Mouse (Mus musculus) forebrain, embryonic 14.5 days (tissue): ENCODE data around the gene Zfhx3. TPM values are rescaled to one million over a fixed set of nuclear protein-coding genes. Genes with fewer than 3 reads are reported as not detected.

Source experiments
- ATAC-seq: fragments of 200-750 bp; cut with Nextera tagmentation; 2 replicates; pipeline ENCODE4 v1.8.0; 2017; ENCODE audit warnings: mild to moderate bottlenecking, moderate library complexity
- DNase-seq: peaks from one replicate; pipeline ENCODE4 v3.0.0-alpha.2; 2015; ENCODE audit warnings: low spot score
- H3K27ac ChIP-seq: fragments of 300-500 bp; sonication (generic); 2 replicates; pipeline ENCODE4 v1.5.1; 2014; ENCODE audit warnings: low read depth, mild to moderate bottlenecking, control low read depth, low read length, moderate library complexity
- H3K27me3 ChIP-seq: fragments of 300-500 bp; sonication (generic); replicated peaks from 2 replicates; pipeline ENCODE4 v1.6.1; 2014; ENCODE audit warnings: low read length, control low read depth, mixed read lengths; ENCODE audit not compliant: control insufficient read depth, insufficient read depth
- H3K36me3 ChIP-seq: fragments of 300-500 bp; sonication (generic); 2 replicates; pipeline ENCODE4 v1.6.1; 2014; ENCODE audit warnings: low read length, control low read depth; ENCODE audit not compliant: control insufficient read depth, insufficient read depth
- H3K4me1 ChIP-seq: fragments of 300-500 bp; sonication (generic); 2 replicates; pipeline ENCODE4 v1.6.1; 2014; ENCODE audit warnings: antibody characterized with exemption, low read length, control low read depth; ENCODE audit not compliant: control insufficient read depth, insufficient read depth
- H3K4me2 ChIP-seq: fragments of 300-500 bp; sonication (generic); 2 replicates; pipeline ENCODE4 v1.6.1; 2014; ENCODE audit warnings: mild to moderate bottlenecking, control low read depth, low read length
- H3K4me3 ChIP-seq: fragments of 300-500 bp; sonication (generic); 2 replicates; pipeline ENCODE4 v1.5.1; 2014; ENCODE audit warnings: low read depth, low read length, control low read depth
- H3K9ac ChIP-seq: fragments of 300-500 bp; sonication (generic); 2 replicates; pipeline ENCODE4 v1.6.1; 2014; ENCODE audit warnings: mild to moderate bottlenecking, low read length, control low read depth, moderate library complexity
- H3K9me3 ChIP-seq: fragments of 300-500 bp; sonication (generic); replicated peaks from 2 replicates; pipeline ENCODE4 v1.6.1; 2016; ENCODE audit warnings: low read length, control low read depth, mixed read lengths; ENCODE audit not compliant: control insufficient read depth
- WGBS: fragments of 180-500 bp; shearing (Covaris S2); extraction: QIAGEN DNeasy Blood & Tissue Kit; methylation state at CpG from one replicate; pipeline ENCODE4 v1.1.7; 2014; 5-methylcytosine and 5-hydroxymethylcytosine counted together
- polyA plus RNA-seq: library from polyadenylated mRNA; unstranded; fragments of >200 nt; fragmentation: Nextera tagmentation; extraction: Ambion mirVana; gene quantifications from 2 replicates; pipeline ENCODE4 v1.2.1, GENCODE M21; 2014

Gene Zfhx3
- polyA plus RNA-seq, 1 experiment from 2014 or later: 11.7 TPM

DNA sequence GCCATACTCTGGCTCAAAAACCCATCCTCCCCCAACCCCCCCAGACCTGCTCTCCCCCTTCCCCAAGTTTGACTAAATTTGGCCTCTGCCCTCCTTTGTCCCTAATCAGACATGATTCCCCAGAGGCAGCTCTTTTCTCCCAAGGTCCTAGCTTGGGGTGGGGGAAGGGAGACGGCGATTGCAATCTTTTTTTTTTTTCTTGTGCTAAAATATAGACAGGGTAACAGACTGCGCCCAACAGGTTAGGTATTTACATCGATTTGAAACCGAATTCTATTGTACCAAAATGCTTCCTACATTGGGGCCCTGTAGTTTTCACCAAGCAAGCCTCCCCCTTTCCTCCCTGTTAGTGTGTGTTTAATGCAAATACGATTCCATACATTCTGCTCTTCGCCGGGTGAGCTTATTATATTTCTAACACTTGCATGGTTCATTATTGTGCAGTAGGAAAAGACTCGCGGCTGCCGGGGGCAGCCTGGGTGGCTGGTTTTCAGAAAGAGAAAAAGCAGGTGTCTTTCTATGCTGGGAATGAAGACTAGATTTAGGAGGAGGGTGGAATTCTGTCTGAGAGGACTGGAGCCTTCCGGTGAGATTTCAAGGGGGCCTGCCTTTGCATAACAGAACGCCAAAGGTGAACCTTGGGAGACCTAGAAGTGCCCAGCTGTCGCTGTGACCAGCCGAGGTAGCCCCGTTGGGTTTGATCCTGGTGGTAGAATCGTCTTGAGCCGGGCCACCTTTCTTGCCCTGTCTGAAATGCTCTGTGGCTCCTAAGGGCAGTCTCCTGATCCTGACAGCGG is 771.1 kb downstream of the Zfhx3 start:
- ATAC-seq: no peak
- WGBS: 14% methylated on average over 19 of the region's 19 CpGs
- H3K36me3 ChIP-seq: no peaks in the 10 kb centered on the region
- peaks cover 43% of the 10 kb centered on the region for H3K4me1 ChIP-seq
- peak overlapping the region; percentile 98 for H3K4me2 ChIP-seq
- H3K4me3 ChIP-seq: peak overlapping the region; percentile 61
- no peaks in the 10 kb centered on the region for H3K9me3 ChIP-seq
- peak overlapping the region; percentile 91 for H3K9ac ChIP-seq
- H3K27ac ChIP-seq: peak overlapping the region; percentile 91
- H3K27me3 ChIP-seq: peaks cover 19% of the 10 kb centered on the region; the same call in 1 of the 2 replicates
- no peak for DNase-seq

DNA sequence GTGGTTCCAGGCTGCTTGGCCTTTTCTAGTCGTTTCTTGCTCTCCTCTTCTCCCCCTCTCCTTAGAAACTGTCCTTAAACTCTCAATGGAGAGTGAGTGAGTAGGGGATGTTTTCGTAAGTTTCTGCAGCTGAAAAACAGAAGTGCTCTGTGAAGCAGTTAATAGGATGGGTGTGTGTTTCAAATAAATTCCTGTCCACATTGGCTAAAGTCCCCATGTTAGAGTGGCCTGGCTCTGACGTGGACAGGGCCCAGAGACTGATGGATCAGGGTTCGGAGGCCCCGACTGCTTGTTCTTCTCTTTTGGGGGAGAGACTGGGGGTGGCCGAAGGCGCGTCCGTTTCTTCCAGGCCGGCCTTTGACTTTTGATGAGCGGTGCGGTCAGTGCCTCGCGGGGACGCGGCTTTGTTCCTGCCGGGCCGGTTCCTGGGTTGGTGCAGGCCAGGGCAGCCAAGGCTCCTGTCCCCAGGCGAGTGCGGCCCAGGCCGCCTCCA is 771.7 kb downstream of the Zfhx3 start:
- no peak for DNase-seq
- ATAC-seq: peak; percentile 21; the same call in 1 of the 2 replicates
- 3% methylated on average over 21 of the region's 21 CpGs for WGBS
- peaks cover 19% of the 10 kb centered on the region; the same call in 1 of the 2 replicates for H3K27me3 ChIP-seq
- peak overlapping the region; percentile 91 for H3K27ac ChIP-seq
- peaks cover 40% of the 10 kb centered on the region for H3K4me1 ChIP-seq
- peak overlapping the region; percentile 91 for H3K9ac ChIP-seq
- H3K9me3 ChIP-seq: no peaks in the 10 kb centered on the region
- H3K4me2 ChIP-seq: peak overlapping the region; percentile 98
- H3K36me3 ChIP-seq: no peaks in the 10 kb centered on the region
- peak overlapping the region; percentile 61 for H3K4me3 ChIP-seq

DNA sequence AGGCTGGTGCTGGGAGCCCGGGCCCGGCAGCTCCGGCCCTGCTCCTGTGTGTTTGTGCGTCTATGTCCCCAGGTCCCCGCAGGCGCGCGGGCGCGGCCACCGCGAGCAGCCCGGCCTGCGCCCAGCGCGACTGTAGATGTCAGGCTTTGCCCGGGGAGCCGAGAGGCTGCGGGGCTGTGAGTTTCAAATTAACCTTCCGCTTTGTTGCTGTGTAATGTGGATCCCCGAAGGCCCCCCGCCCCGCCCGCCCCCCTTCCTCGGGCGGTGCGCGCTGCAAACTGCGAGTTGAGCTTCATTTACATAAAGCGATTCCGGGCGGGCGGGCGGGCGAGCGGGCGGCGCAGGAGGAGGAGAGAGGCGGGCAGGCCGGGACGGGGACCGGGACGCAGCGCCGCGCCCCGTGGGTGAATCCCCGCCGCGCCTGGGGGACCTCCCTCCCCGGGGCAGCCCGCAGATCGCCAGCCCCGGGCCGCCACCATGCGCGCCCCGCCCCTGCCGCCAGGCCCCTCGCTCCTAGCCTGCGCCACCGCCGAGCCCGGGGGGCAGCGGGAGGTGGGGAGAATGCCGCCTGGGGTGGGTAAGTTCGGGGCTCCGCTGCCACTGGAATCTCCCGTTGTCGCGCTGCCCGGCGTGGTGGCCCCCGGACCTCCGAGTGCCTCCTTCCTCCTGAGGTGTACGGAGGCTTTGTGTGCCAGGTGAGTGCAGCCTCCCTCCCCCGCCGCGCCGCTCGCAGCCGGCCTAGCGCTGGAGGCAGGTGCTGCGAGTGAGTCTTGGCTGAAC is 772.4 kb downstream of the Zfhx3 start:
- peak overlapping the region; percentile 61 for H3K4me3 ChIP-seq

DNA sequence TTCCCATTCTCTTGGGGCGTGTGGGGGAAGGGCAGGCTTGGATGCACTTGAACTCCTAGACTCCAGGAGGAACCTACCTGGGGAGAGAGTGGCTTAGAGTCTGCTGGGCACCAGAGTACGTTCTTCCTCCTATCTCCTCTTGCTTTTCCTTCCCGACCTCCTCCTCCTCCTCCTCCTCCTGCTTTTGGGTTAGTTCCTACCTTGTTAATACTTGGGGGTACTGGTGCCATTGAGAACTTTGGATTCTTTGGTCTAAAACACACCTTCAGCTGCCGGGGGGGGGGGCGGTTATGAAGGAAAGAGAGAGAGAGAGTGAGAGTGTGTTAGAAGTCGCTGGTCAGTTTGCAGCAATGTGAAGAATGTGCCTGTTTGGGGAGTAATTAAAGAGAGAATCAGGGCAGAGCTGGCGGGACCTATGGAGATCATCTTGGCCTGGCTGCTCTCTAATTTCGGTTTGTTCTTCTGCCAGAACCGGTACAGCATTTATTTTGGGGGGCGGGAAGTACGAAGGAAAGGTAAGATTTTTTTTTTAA is 773.0 kb downstream of the Zfhx3 start:
- Histone ChIP-seq H3K4me1 (peaks cover 37% of the 10 kb centered on the region), H3K27me3 (peaks cover 18% of the 10 kb centered on the region; the same call in 1 of the 2 replicates), H3K36me3 (no peaks in the 10 kb centered on the region), H3K9me3 (no peaks in the 10 kb centered on the region), H3K4me2 (peak overlapping the region; percentile 98), H3K27ac (peak overlapping the region; percentile 91), H3K9ac (peak overlapping the region; percentile 91), H3K4me3 (peak overlapping the region; percentile 61)
- DNase-seq (no peak), ATAC-seq (no peak)
- 19% methylated on average over 11 of the region's 11 CpGs for WGBS

More for the DNA sequence above, 772.4 kb downstream of the Zfhx3 start:
- no peaks in the 10 kb centered on the region for H3K36me3 ChIP-seq
- ATAC-seq (peak; percentile 79), DNase-seq (peak; percentile 76)
- peaks cover 39% of the 10 kb centered on the region for H3K4me1 ChIP-seq
- H3K27me3 ChIP-seq: peaks cover 16% of the 10 kb centered on the region; the same call in 1 of the 2 replicates
- peak overlapping the region; percentile 91 for H3K27ac ChIP-seq
- H3K4me2 ChIP-seq: peak overlapping the region; percentile 98
- H3K9ac ChIP-seq: peak overlapping the region; percentile 91
- under 1% methylated on average over 62 of the region's 84 CpGs for WGBS
- H3K9me3 ChIP-seq: no peaks in the 10 kb centered on the region

DNA sequence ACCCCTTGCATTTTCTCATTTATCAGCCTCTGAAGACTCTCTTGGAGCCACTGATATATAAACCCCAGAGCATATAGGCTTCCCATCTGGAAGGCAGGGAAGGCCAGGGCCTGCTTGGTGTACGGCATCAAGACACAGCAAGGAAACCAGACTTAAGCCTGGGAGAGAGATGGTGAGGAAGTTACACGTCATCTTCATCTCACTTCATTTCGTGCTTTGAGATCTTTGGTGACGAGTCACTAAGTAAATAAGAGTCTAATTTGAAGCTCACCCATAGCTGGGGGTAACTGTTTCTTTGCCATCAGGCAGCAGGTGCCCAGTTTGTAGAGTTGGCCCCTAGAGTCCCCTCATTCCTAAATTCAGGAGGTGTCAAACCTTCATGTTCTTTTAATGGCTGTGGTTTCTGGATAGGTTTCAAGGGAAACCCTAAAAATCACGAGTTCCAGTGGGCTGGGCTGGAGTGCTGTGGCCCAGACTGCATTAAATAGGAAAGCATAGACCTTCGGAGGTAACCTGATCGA is 773.9 kb downstream of the Zfhx3 start:
- no peaks in the 10 kb centered on the region for H3K9me3 ChIP-seq
- peak overlapping the region; percentile 98 for H3K4me2 ChIP-seq
- H3K27ac ChIP-seq: no peak overlapping the region
- H3K4me1 ChIP-seq: peaks cover 30% of the 10 kb centered on the region
- peak overlapping the region; percentile 91; the same call in 1 of the 2 replicates for H3K9ac ChIP-seq
- H3K27me3 ChIP-seq: peaks cover 16% of the 10 kb centered on the region; the same call in 1 of the 2 replicates
- ATAC-seq (no peak), DNase-seq (no peak)
- no peaks in the 10 kb centered on the region for H3K36me3 ChIP-seq
- WGBS: 55% methylated on average over 7 of the region's 7 CpGs
- H3K4me3 ChIP-seq: peak overlapping the region; percentile 61

DNA sequence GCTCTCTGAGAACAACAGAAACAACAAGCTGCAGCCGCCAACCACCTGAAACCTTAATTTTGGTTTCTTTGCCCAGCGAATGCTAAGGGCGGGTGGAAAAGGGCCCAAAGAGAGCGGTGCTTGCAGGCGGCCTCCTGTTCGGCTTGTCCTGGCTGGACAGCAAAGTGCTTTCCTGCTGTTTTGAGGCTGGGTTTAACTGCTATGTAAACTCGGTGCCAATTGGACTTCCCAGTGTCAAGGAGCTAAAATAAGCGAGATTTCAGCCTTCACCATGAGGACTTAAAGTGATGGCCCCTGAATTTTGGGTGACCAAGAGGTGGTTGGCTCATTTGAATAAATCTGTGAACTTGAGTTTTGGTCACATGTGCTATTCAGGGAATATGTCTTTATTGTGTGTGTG is 775.1 kb downstream of the Zfhx3 start:
- no peak overlapping the region for H3K9ac ChIP-seq
- no peak for DNase-seq
- no peak for ATAC-seq
- peak overlapping the region; percentile 98 for H3K4me2 ChIP-seq
- 34% methylated on average over 8 of the region's 8 CpGs for WGBS
- no peaks in the 10 kb centered on the region for H3K9me3 ChIP-seq
- H3K27me3 ChIP-seq: peaks cover 15% of the 10 kb centered on the region; the same call in 1 of the 2 replicates
- H3K4me3 ChIP-seq: peak overlapping the region; percentile 61; the same call in 1 of the 2 replicates
- H3K27ac ChIP-seq: 0 out of 2 replicates have a peak overlapping the region, but pooled peaks have one; percentile 14
- H3K36me3 ChIP-seq: no peaks in the 10 kb centered on the region
- H3K4me1 ChIP-seq: peaks cover 21% of the 10 kb centered on the region

DNA sequence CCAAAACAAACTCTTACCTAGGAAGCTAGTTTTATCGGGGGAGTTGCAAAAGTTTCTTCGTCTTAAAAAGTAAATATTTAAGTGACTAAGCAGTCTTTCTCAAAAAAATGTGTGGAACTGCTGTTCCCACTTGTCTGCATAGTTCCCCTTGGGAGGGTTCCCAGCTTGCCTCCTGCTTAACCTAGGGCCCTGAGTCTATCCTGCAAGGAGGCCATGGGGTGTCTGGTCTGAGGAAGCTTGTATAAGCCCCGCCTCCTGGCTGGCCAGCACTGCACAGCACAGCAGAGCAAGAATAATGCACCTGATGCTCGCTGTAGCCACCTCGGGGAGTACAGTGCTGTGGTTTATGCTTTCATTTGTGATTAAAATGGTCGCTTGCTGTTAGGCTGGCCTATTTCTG is 775.6 kb downstream of the Zfhx3 start:
- no peak overlapping the region for H3K27ac ChIP-seq
- 41% methylated on average over 6 of the region's 6 CpGs for WGBS
- H3K9me3 ChIP-seq: no peaks in the 10 kb centered on the region
- H3K4me2 ChIP-seq: peak overlapping the region; percentile 98
- peaks cover 15% of the 10 kb centered on the region; the same call in 1 of the 2 replicates for H3K27me3 ChIP-seq
- DNase-seq: no peak
- H3K4me1 ChIP-seq: peaks cover 24% of the 10 kb centered on the region
- H3K9ac ChIP-seq: 0 out of 2 replicates have a peak overlapping the region, but pooled peaks have one; percentile 35
- H3K36me3 ChIP-seq: no peaks in the 10 kb centered on the region
- ATAC-seq: no peak
- H3K4me3 ChIP-seq: peak overlapping the region; percentile 1; the same call in 1 of the 2 replicates

DNA sequence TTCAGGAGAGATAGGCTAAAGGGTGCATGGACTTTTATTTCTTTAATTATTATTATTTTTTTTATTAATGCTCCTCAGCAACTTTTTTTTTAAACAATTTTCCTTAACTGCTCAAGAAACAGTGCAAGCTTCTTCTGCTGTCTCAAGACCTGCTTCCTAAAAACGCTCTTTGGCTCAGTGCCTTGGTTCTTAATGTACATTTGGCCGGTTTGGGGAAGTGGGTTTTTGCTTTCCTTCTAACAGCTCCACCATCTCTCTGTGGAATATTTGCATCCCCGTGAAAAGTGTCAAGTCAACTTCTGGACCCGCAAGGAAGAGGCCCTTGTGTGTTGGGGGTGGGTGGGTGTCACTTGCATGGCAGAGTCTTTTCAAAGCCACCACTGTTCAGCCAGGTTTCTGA is 778.4 kb downstream of the Zfhx3 start:
- DNase-seq (no peak), ATAC-seq (no peak)
- peaks cover 25% of the 10 kb centered on the region for H3K4me1 ChIP-seq
- H3K27me3 ChIP-seq: peaks cover 14% of the 10 kb centered on the region; the same call in 1 of the 2 replicates
- H3K27ac ChIP-seq: no peak overlapping the region
- H3K9ac ChIP-seq: no peak overlapping the region
- 72% methylated on average over 4 of the region's 4 CpGs for WGBS
- no peaks in the 10 kb centered on the region for H3K36me3 ChIP-seq
- H3K4me3 ChIP-seq: no peak overlapping the region
- H3K9me3 ChIP-seq: no peaks in the 10 kb centered on the region
- H3K4me2 ChIP-seq: no peak overlapping the region
